Mouse (Mus musculus) heart, postnatal 36 days (tissue): ENCODE measurements around the gene Chid1. TPM values are rescaled to one million over a fixed set of nuclear protein-coding genes. Genes with fewer than 3 reads are reported as not detected.
A peak's percentile ranks its signal among the peaks of the same experiment; 100 is the strongest.

Source experiments
- DNase-seq, 2 experiments: peaks; one replicate each; pipeline ENCODE4 v3.0.0; 2021 to 2022
- intact Hi-C: fragments of 180-260 bp; cut with DNase I; formaldehyde crosslinking; loops from one replicate; pipeline ENCODE4 v1.15.1; 2025
- total RNA-seq, 2 experiments: library from RNA; stranded (reverse); gene quantifications; 2 replicates each; pipeline ENCODE4 v1.2.3; 2021

Chid1 gene
- total RNA-seq, 2 experiments from 2014 or later = 43.2 to 48.5 TPM

- DNase-seq = no peak
- intact Hi-C loops = loop anchor here (1.0 to 10.0 kb wide), 2 partner anchors 11 to 522 kb away; partner anchors contain the start of genes Pgghg and Pnpla2
Measured at GRCm38 (mm10) chr7:141466607-141467148, 73.0 kb downstream of the Chid1 start.

GRCm38 (mm10) chr7:141466045-141466394, 73.6 kb downstream of the Chid1 start:
- peak; percentile 55 to 57 for DNase-seq
- intact Hi-C loops = loop anchor here (10.0 kb wide), 1 partner anchor 521 kb away; the partner anchor contains the start of gene Pgghg

GRCm38 (mm10) chr7:141465388-141466044, 74.1 kb downstream of the Chid1 start:
- intact Hi-C loops = loop anchor here (10.0 kb wide), 1 partner anchor 521 kb away; the partner anchor contains the start of gene Pgghg
- peak in 1 of 2 experiments; percentile 27 for DNase-seq

- DNase-seq = peak; percentile 39 to 41
- intact Hi-C loops = loop anchor here (10.0 kb wide), 1 partner anchor 520 kb away; the partner anchor contains the start of gene Pgghg
Measured at GRCm38 (mm10) chr7:141464603-141465201, 75.0 kb downstream of the Chid1 start.

GRCm38 (mm10) chr7:141463824-141464602, 75.6 kb downstream of the Chid1 start:
- DNase-seq = peak; percentile 72 to 74
- intact Hi-C loops = loop anchor here (10.0 kb wide), 1 partner anchor 519 kb away; the partner anchor contains the start of gene Pgghg

- intact Hi-C loops = loop anchor here (10.0 kb wide), 1 partner anchor 518 kb away; the partner anchor contains the start of gene Pgghg
- DNase-seq = peak in 1 of 2 experiments; percentile 46
Measured at GRCm38 (mm10) chr7:141462333-141462821, 77.3 kb downstream of the Chid1 start.

- intact Hi-C loops = loop anchor here (10.0 kb wide), 1 partner anchor 517 kb away; the partner anchor contains the start of gene Pgghg
- DNase-seq = peak; percentile 45 to 57
Measured at GRCm38 (mm10) chr7:141461521-141462332, 77.9 kb downstream of the Chid1 start.

GRCm38 (mm10) chr7:141460391-141461113, 79.1 kb downstream of the Chid1 start, which contains the start of gene Cracr2b:
Gene Cracr2b, plus strand, starts transcription at chr7:141461094.
- intact Hi-C loops = loop anchor here (10.0 kb wide), 1 partner anchor 516 kb away; the partner anchor contains the start of gene Pgghg
- peak; percentile 49 to 55 for DNase-seq

GRCm38 (mm10) chr7:141460001-141460390, 79.7 kb downstream of the Chid1 start:
- DNase-seq = peak in 1 of 2 experiments; percentile 31
- intact Hi-C loops = loop anchor here (10.0 kb wide), 1 partner anchor 515 kb away; the partner anchor contains the start of gene Pgghg

- peak; percentile 14 to 42 for DNase-seq
- intact Hi-C loops = loop anchor here (5.0 kb wide), 1 partner anchor 47 kb away; the partner anchor contains the start of gene Gatd1
Measured at GRCm38 (mm10) chr7:141459301-141459711, 80.4 kb downstream of the Chid1 start.

GRCm38 (mm10) chr7:141458661-141459060, 81.0 kb downstream of the Chid1 start:
- DNase-seq = peak in 1 of 2 experiments; percentile 22

GRCm38 (mm10) chr7:141457986-141458660, 81.5 kb downstream of the Chid1 start:
- peak; percentile 66 to 71 for DNase-seq
- intact Hi-C loops = loop anchor here (5.0 kb wide), 1 partner anchor 46 kb away; the partner anchor contains the start of gene Gatd1

More at GRCm38 (mm10) chr7:141458661-141459060, 81.0 kb downstream of the Chid1 start:
- intact Hi-C loops = loop anchor here (5.0 kb wide), 1 partner anchor 46 kb away; the partner anchor contains the start of gene Gatd1

- DNase-seq = no peak
- intact Hi-C loops = loop anchor here (5.0 kb wide), 1 partner anchor 45 kb away; the partner anchor contains the start of gene Gatd1
Measured at GRCm38 (mm10) chr7:141457236-141457635, 82.4 kb downstream of the Chid1 start.

- intact Hi-C loops = loop anchor here (5.0 kb wide), 1 partner anchor 44 kb away; the partner anchor contains the start of gene Gatd1
- peak; percentile 41 to 63 for DNase-seq
Measured at GRCm38 (mm10) chr7:141456739-141457138, 82.9 kb downstream of the Chid1 start.

- intact Hi-C loops = loop anchor here (1.0 to 5.0 kb wide), 2 partner anchors 12 to 43 kb away; partner anchors contain the start of genes Cd151 and Gatd1
- DNase-seq = peak; percentile 77 to 87
Measured at GRCm38 (mm10) chr7:141455610-141456314, 83.9 kb downstream of the Chid1 start.

GRCm38 (mm10) chr7:141454967-141455551, 84.6 kb downstream of the Chid1 start, which contains the start of gene Pnpla2:
Gene Pnpla2, plus strand, starts transcription at chr7:141455198.
- peak; percentile 94 for DNase-seq
- intact Hi-C loops = loop anchor here (1.0 to 5.0 kb wide), 2 partner anchors 12 to 43 kb away; partner anchors contain the start of genes Cd151 and Gatd1
